Mouse (Mus musculus): ENCODE measurements at regions not wholly inside any gene's neighbourhood (a gene's known extent, or its start where the extent isn't known, plus 50 kb on each side); places are given as distances from the start of the nearest gene placed in this dataset.
"Not testable (repeated sequence)": the region's sequence is repeated elsewhere in the genome, so short reads cannot be mapped to it uniquely, and the experiment has no call there.

DNA sequence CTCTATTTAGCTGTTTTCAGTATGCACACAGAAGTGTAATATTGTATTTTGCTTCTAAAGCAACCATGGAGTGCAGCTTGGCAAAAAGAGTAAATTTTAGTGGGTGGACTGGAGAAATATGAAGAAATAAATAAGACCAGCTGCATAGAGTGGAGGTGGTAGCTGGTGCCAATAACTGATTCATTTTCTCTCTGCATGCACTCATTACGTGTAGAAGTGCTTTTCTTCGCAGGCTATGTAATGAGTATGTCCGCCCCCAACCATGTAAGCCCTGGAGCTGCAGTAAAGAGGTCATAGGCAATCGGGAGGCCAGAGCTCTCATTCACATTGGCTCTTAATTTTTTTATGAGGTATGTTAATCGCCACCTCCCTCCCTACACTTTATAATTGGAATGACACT lies 208.5 kb upstream of the Adarb2 start:
- no peaks in the 10 kb centered on the region for H3K79me2 ChIP-seq (ENCODE audit: control insufficient read depth, insufficient read depth, low read length, poor library complexity)
- H3K27me3 ChIP-seq (ENCODE audit: control insufficient read depth in 1 of 2, insufficient read depth in 2 of 2, low read length in 2 of 2) = no peaks in the 10 kb centered on the region
- no peaks in the 10 kb centered on the region for H3K36me3 ChIP-seq (ENCODE audit: control insufficient read depth in 1 of 2, insufficient read depth in 2 of 2, low read length in 2 of 2)
- H3K4me1 ChIP-seq (ENCODE audit: control insufficient read depth in 1 of 2, insufficient read depth in 2 of 2, low read length in 2 of 2) = no peaks in the 10 kb centered on the region
- no peak for DNase-seq (ENCODE audit: low read depth, low spot score)
- no peak overlapping the region for H3K4me3 ChIP-seq (ENCODE audit: control insufficient read depth in 1 of 2, insufficient read depth in 1 of 2, low read depth in 2 of 2, low read length in 2 of 2)
- TF ChIP-seq ZNF384 (IDR thresholded peaks at IDR 0.05; ENCODE audit: low read depth, low read length) = no peak
- TF ChIP-seq USF2 (IDR thresholded peaks at IDR 0.05; ENCODE audit: borderline replicate concordance in 1 of 2, insufficient read depth in 1 of 2, low read depth in 1 of 2, low read length in 2 of 2) = no peak
- no peak for TF ChIP-seq ELF1 (IDR thresholded peaks at IDR 0.05; ENCODE audit: low read depth, low read length)
- no peak for TF ChIP-seq ZKSCAN1 (IDR thresholded peaks at IDR 0.05; ENCODE audit: low read depth, low read length)
- TF ChIP-seq TCF12 (IDR thresholded peaks at IDR 0.05; ENCODE audit: low read depth, low read length) = no peak
- no peak for TF ChIP-seq JUND (IDR thresholded peaks at IDR 0.05; ENCODE audit: low read depth, low read length)
- no peak for TF ChIP-seq GATA1 (IDR thresholded peaks at IDR 0.05; ENCODE audit: low read depth, low read length)
- TF ChIP-seq CHD2 (IDR thresholded peaks at IDR 0.05; ENCODE audit: low read length) = no peak
- no peak for TF ChIP-seq E2F4 (IDR thresholded peaks at IDR 0.05; ENCODE audit: borderline replicate concordance, low read depth, low read length)
- TF ChIP-seq GABPA (IDR thresholded peaks at IDR 0.05; ENCODE audit: low read depth, low read length) = no peak
- no peak for TF ChIP-seq UBTF (IDR thresholded peaks at IDR 0.05; ENCODE audit: borderline replicate concordance, insufficient read depth, low read depth, low read length)
- no peak for TF ChIP-seq RCOR1 (IDR thresholded peaks at IDR 0.05; ENCODE audit: low read depth, low read length)
- TF ChIP-seq MAZ (IDR thresholded peaks at IDR 0.05; ENCODE audit: low read depth, low read length) = no peak
- TF ChIP-seq USF1 (IDR thresholded peaks at IDR 0.05; ENCODE audit: low read depth, low read length) = no peak
- no peak overlapping the region for H3K27ac ChIP-seq (ENCODE audit: control insufficient read depth, low read depth, low read length)
- no peak overlapping the region for H3K9ac ChIP-seq (ENCODE audit: control insufficient read depth, low read depth, low read length, poor library complexity, severe bottlenecking)
- H3K9me3 ChIP-seq (replicated peaks; ENCODE audit: insufficient read depth, low read length) = no peaks in the 10 kb centered on the region

DNA sequence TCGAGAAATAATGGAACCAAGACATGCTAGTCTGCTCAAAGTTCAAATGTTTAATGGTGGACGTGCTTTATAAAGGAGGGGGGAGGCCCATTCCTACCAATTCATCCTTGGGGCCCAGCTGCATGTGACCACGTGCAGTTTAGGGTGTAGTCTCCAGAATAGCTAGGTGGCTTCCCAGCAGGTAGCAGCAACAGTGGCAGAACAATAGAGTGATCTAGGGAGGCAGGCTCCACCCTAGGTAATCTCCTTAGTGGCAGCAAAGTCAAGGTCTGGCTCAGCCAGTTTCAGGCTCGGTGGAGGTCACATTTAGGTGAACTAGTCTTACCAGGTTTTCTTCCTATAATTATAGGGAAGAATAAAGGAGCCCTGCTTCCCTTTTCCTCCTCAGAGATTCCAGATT lies 172.6 kb upstream of the Adarb2 start:
- H3K4me1 ChIP-seq (ENCODE audit: control insufficient read depth in 1 of 2, insufficient read depth in 2 of 2, low read length in 2 of 2); H3K79me2 ChIP-seq (ENCODE audit: control insufficient read depth, insufficient read depth, low read length, poor library complexity); H3K9me3 ChIP-seq (replicated peaks; ENCODE audit: insufficient read depth, low read length); H3K4me3 ChIP-seq (ENCODE audit: control insufficient read depth in 1 of 2, insufficient read depth in 1 of 2, low read depth in 2 of 2, low read length in 2 of 2); DNase-seq (ENCODE audit: low read depth, low spot score); H3K27ac ChIP-seq (ENCODE audit: control insufficient read depth, low read depth, low read length); H3K9ac ChIP-seq (ENCODE audit: control insufficient read depth, low read depth, low read length, poor library complexity, severe bottlenecking); H3K36me3 ChIP-seq (ENCODE audit: control insufficient read depth in 1 of 2, insufficient read depth in 2 of 2, low read length in 2 of 2); H3K27me3 ChIP-seq (ENCODE audit: control insufficient read depth in 1 of 2, insufficient read depth in 2 of 2, low read length in 2 of 2): not testable (repeated sequence)

DNA sequence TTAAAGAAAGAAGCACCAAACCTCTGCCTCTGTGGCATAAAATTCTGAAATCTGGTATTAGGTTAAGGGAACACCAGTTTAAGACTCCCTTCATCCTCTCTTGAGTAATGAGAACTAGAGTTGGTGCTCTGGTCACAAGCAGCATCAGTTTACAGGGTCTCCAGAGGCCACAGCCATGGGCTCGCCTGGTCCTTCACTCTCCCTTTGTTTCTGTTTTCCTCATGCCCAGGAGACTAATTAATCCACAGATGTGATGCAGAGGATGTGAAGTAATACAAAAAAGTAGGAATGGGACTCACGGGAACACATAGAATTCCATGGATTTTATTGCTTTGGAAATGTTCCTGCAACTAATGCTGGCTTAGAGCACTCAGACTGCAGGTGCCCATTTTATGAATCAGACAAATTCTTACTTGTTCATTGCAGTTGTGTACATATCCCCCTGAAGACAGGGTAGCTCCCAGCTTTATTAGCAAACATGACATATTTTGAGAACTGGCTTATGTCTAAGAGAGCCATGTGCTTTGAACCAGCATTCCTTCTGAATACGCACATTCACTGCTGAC lies 151.7 kb upstream of the Adarb2 start:
- Histone ChIP-seq H3K9ac (ENCODE audit: control insufficient read depth, low read depth, low read length, poor library complexity, severe bottlenecking) (no peak overlapping the region), H3K79me2 (ENCODE audit: control insufficient read depth, insufficient read depth, low read length, poor library complexity) (no peaks in the 10 kb centered on the region), H3K27ac (ENCODE audit: control insufficient read depth, low read depth, low read length) (no peak overlapping the region), H3K4me1 (ENCODE audit: control insufficient read depth in 1 of 2, insufficient read depth in 2 of 2, low read length in 2 of 2) (no peaks in the 10 kb centered on the region), H3K27me3 (ENCODE audit: control insufficient read depth in 1 of 2, insufficient read depth in 2 of 2, low read length in 2 of 2) (no peaks in the 10 kb centered on the region), H3K4me3 (ENCODE audit: control insufficient read depth in 1 of 2, insufficient read depth in 1 of 2, low read depth in 2 of 2, low read length in 2 of 2) (no peak overlapping the region), H3K9me3 (replicated peaks; ENCODE audit: insufficient read depth, low read length) (no peaks in the 10 kb centered on the region), H3K36me3 (ENCODE audit: control insufficient read depth in 1 of 2, insufficient read depth in 2 of 2, low read length in 2 of 2) (no peaks in the 10 kb centered on the region)
- DNase-seq (ENCODE audit: low read depth, low spot score) = no peak
- no peak for TF ChIP-seq USF1 (IDR thresholded peaks at IDR 0.05; ENCODE audit: low read depth, low read length)
- no peak for TF ChIP-seq NELFE (IDR thresholded peaks at IDR 0.05; ENCODE audit: low read depth, low read length)
- TF ChIP-seq MYC (IDR thresholded peaks at IDR 0.05; ENCODE audit: low read depth, low read length) = no peak
- no peak for TF ChIP-seq GATA1 (IDR thresholded peaks at IDR 0.05; ENCODE audit: low read depth, low read length)
- no peak for TF ChIP-seq UBTF (IDR thresholded peaks at IDR 0.05; ENCODE audit: borderline replicate concordance, insufficient read depth, low read depth, low read length)
- no peak for TF ChIP-seq MXI1 (IDR thresholded peaks at IDR 0.05; ENCODE audit: low read depth, low read length)
- no peak for TF ChIP-seq GABPA (IDR thresholded peaks at IDR 0.05; ENCODE audit: low read depth, low read length)
- no peak for TF ChIP-seq ZKSCAN1 (IDR thresholded peaks at IDR 0.05; ENCODE audit: low read depth, low read length)
- TF ChIP-seq ZNF384 (IDR thresholded peaks at IDR 0.05; ENCODE audit: low read depth, low read length) = no peak
- TF ChIP-seq ZMIZ1 (IDR thresholded peaks at IDR 0.05; ENCODE audit: low read depth, low read length) = no peak

Measured in MEL (cell line).